Mouse (Mus musculus): Measurements from ENCODE around the gene Ms4a5. TPM values are rescaled to one million over a fixed set of nuclear protein-coding genes. Genes with fewer than 3 reads are reported as not detected.

Ms4a5 gene
- polyA plus RNA-seq, 1 experiment from 2014 or later = not detected

Other genes starting within 250 kb of the Ms4a5 start
- gene Ms4a8a, start 202.8 kb downstream of the Ms4a5 start, polyA plus RNA-seq (2015; fragmentation: Nextera tagmentation; extraction: Ambion mirVana) = not detected in 2 replicates
- gene 1700017D01Rik, start 153.0 kb downstream of the Ms4a5 start, polyA plus RNA-seq (2015; fragmentation: Nextera tagmentation; extraction: Ambion mirVana) = not detected in 2 replicates
- gene 1700025F22Rik, start 118.6 kb downstream of the Ms4a5 start, polyA plus RNA-seq (2015; fragmentation: Nextera tagmentation; extraction: Ambion mirVana) = not detected in 2 replicates
- not detected in 2 replicates for gene Ms4a13, start 87.1 kb downstream of the Ms4a5 start, polyA plus RNA-seq (2015; fragmentation: Nextera tagmentation; extraction: Ambion mirVana)
- not detected in 2 replicates for gene Ms4a12, start 51.4 kb downstream of the Ms4a5 start, polyA plus RNA-seq (2015; fragmentation: Nextera tagmentation; extraction: Ambion mirVana)
- gene Ms4a1, start 17.6 kb downstream of the Ms4a5 start, polyA plus RNA-seq (2015; fragmentation: Nextera tagmentation; extraction: Ambion mirVana) = not detected in 2 replicates
- not detected in 2 replicates for gene Ms4a14, start 30.6 kb upstream of the Ms4a5 start, polyA plus RNA-seq (2015; fragmentation: Nextera tagmentation; extraction: Ambion mirVana)
- gene Ms4a7, start 52.3 kb upstream of the Ms4a5 start, polyA plus RNA-seq (2015; fragmentation: Nextera tagmentation; extraction: Ambion mirVana) = 5.7 and 7.0 TPM in 2 replicates
- 5.4 and 5.6 TPM in 2 replicates for gene Ms4a4a, start 91.7 kb upstream of the Ms4a5 start, polyA plus RNA-seq (2015; fragmentation: Nextera tagmentation; extraction: Ambion mirVana)
- 0.62 and 0.87 TPM in 2 replicates for gene Ms4a4c, start 120.9 kb upstream of the Ms4a5 start, polyA plus RNA-seq (2015; fragmentation: Nextera tagmentation; extraction: Ambion mirVana)
- gene Ms4a4b, start 159.7 kb upstream of the Ms4a5 start, polyA plus RNA-seq (2015; fragmentation: Nextera tagmentation; extraction: Ambion mirVana) = 0.59 TPM in 1 of 2 replicates, not detected in the other
- 4.2 and 4.6 TPM in 2 replicates for gene Ms4a6c, start 185.5 kb upstream of the Ms4a5 start, polyA plus RNA-seq (2015; fragmentation: Nextera tagmentation; extraction: Ambion mirVana)
- not detected in 2 replicates for gene Gm8369, start 202.1 kb upstream of the Ms4a5 start, polyA plus RNA-seq (2015; fragmentation: Nextera tagmentation; extraction: Ambion mirVana)
- 4.1 and 4.5 TPM in 2 replicates for gene Ms4a6b, start 232.6 kb upstream of the Ms4a5 start, polyA plus RNA-seq (2015; fragmentation: Nextera tagmentation; extraction: Ambion mirVana)

Data from limb, embryonic 13.5 days (tissue).